Mouse (Mus musculus): ENCODE measurements around the gene Fry. TPM values are rescaled to one million over a fixed set of nuclear protein-coding genes. Genes with fewer than 3 reads are reported as not detected.

The Fry gene
- total and polyA plus RNA-seq, 3 experiments: 1.9 to 2.3 TPM; not detected in 1

DNA sequence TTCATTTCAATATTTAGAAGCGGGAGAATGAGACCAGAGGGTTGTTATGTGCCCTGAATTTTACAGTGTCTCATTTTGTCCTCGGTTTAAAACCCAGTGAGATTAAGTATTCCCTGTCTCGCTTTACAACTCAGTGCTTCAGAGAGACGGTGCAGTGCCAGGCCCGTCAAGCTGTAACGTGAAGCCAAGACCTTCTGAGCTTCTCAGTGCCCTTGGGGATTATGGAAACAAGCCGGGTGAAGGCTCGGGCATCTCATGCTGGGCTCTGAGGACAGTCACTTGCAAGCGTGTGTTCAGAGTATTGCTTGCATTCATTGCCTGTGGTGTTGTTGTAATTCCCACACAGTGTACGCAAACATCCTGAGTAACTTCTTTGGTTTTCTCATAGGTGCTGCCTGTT is 218.0 kb downstream of the Fry start:
- H3K79me2 ChIP-seq (ENCODE audit: control insufficient read depth, insufficient read depth, low read length, poor library complexity): no peaks in the 10 kb centered on the region
- no peaks in the 10 kb centered on the region for H3K4me1 ChIP-seq (ENCODE audit: control insufficient read depth in 1 of 2, insufficient read depth in 2 of 2, low read length in 2 of 2)
- no peaks in the 10 kb centered on the region for H3K36me3 ChIP-seq (ENCODE audit: control insufficient read depth in 1 of 2, insufficient read depth in 2 of 2, low read length in 2 of 2)
- H3K27ac ChIP-seq (ENCODE audit: control insufficient read depth, low read depth, low read length): no peak overlapping the region
- no peak for TF ChIP-seq TBP (IDR thresholded peaks at IDR 0.05; ENCODE audit: low read depth, low read length)
- H3K9ac ChIP-seq (ENCODE audit: control insufficient read depth, low read depth, low read length, poor library complexity, severe bottlenecking): no peak overlapping the region
- no peak for DNase-seq (ENCODE audit: low read depth, low spot score)
- no peak overlapping the region for H3K4me3 ChIP-seq (ENCODE audit: control insufficient read depth in 1 of 2, insufficient read depth in 1 of 2, low read depth in 2 of 2, low read length in 2 of 2)
- H3K9me3 ChIP-seq (replicated peaks; ENCODE audit: insufficient read depth, low read length): no peaks in the 10 kb centered on the region
- H3K27me3 ChIP-seq (ENCODE audit: control insufficient read depth in 1 of 2, insufficient read depth in 2 of 2, low read length in 2 of 2): no peaks in the 10 kb centered on the region

DNA sequence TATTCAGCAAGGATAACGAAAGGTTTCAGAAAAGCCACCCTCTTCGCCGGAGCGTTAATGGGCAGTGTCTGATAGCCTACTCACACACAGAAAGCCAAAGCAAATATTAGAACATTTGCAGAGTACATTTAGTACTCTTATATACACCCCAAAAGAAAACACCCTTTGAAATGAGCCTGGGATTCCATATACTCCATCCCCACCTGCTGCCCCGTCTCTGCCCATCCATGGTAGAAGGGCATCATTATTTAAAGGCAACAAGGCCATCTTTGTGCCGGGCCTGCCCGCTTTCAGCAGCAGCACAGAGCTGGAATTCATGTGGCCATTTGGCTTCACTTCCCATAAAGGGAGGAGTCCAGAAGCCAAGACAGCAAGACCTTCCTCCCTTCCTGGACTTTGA is 219.3 kb downstream of the Fry start:
- Histone ChIP-seq H3K27me3 (ENCODE audit: control insufficient read depth in 1 of 2, insufficient read depth in 2 of 2, low read length in 2 of 2) (no peaks in the 10 kb centered on the region), H3K9me3 (replicated peaks; ENCODE audit: insufficient read depth, low read length) (no peaks in the 10 kb centered on the region), H3K27ac (ENCODE audit: control insufficient read depth, low read depth, low read length) (no peak overlapping the region), H3K4me3 (ENCODE audit: control insufficient read depth in 1 of 2, insufficient read depth in 1 of 2, low read depth in 2 of 2, low read length in 2 of 2) (no peak overlapping the region), H3K9ac (ENCODE audit: control insufficient read depth, low read depth, low read length, poor library complexity, severe bottlenecking) (no peak overlapping the region), H3K36me3 (ENCODE audit: control insufficient read depth in 1 of 2, insufficient read depth in 2 of 2, low read length in 2 of 2) (no peaks in the 10 kb centered on the region), H3K79me2 (ENCODE audit: control insufficient read depth, insufficient read depth, low read length, poor library complexity) (no peaks in the 10 kb centered on the region), H3K4me1 (ENCODE audit: control insufficient read depth in 1 of 2, insufficient read depth in 2 of 2, low read length in 2 of 2) (no peaks in the 10 kb centered on the region)
- no peak for TF ChIP-seq MXI1 (IDR thresholded peaks at IDR 0.05; ENCODE audit: low read depth, low read length)
- TF ChIP-seq POLR2A (IDR thresholded peaks at IDR 0.05; ENCODE audit: control insufficient read depth in 1 of 2, insufficient read depth in 1 of 2, low read depth in 1 of 2, low read length in 2 of 2, poor library complexity in 1 of 2): no peak
- no peak for TF ChIP-seq BHLHE40 (IDR thresholded peaks at IDR 0.05; ENCODE audit: borderline replicate concordance, low read depth, low read length)
- no peak for DNase-seq (ENCODE audit: low read depth, low spot score)

DNA sequence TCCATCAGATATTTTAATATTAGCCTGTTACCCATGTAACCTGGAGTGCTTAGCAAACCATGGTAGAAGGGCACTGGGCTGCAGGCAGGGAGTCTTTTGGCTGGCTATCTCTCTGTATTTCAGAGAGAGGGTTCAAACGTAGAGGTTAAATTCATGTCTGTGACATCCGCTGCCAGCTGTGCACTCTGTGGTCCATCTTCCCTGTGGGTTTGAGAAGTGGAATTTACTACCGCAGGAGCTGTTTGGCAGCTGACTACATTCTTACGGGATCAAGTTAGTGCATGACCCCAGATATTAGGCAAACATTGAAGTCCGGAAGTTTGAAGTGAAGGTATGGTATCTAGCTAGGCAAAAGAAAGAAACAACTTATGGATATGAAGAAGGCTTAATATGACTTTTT is 222.5 kb downstream of the Fry start:
- no peak overlapping the region for H3K27ac ChIP-seq (ENCODE audit: control insufficient read depth, low read depth, low read length)

More for the DNA sequence above, 222.5 kb downstream of the Fry start:
- H3K27me3 ChIP-seq (ENCODE audit: control insufficient read depth in 1 of 2, insufficient read depth in 2 of 2, low read length in 2 of 2): no peaks in the 10 kb centered on the region
- no peak overlapping the region for H3K4me3 ChIP-seq (ENCODE audit: control insufficient read depth in 1 of 2, insufficient read depth in 1 of 2, low read depth in 2 of 2, low read length in 2 of 2)
- no peaks in the 10 kb centered on the region for H3K4me1 ChIP-seq (ENCODE audit: control insufficient read depth in 1 of 2, insufficient read depth in 2 of 2, low read length in 2 of 2)
- TF ChIP-seq MAFK (IDR thresholded peaks at IDR 0.05; ENCODE audit: borderline replicate concordance, low read depth, low read length): no peak
- no peak for TF ChIP-seq ZNF384 (IDR thresholded peaks at IDR 0.05; ENCODE audit: low read depth, low read length)
- no peak for TF ChIP-seq EP300 (IDR thresholded peaks at IDR 0.05; ENCODE audit: low read depth in 1 of 2, low read length in 2 of 2)
- TF ChIP-seq ZKSCAN1 (IDR thresholded peaks at IDR 0.05; ENCODE audit: low read depth, low read length): no peak
- no peak for TF ChIP-seq ELF1 (IDR thresholded peaks at IDR 0.05; ENCODE audit: low read depth, low read length)
- TF ChIP-seq BHLHE40 (IDR thresholded peaks at IDR 0.05; ENCODE audit: borderline replicate concordance, low read depth, low read length): no peak
- no peak for TF ChIP-seq USF2 (IDR thresholded peaks at IDR 0.05; ENCODE audit: borderline replicate concordance in 1 of 2, insufficient read depth in 1 of 2, low read depth in 1 of 2, low read length in 2 of 2)
- no peak for TF ChIP-seq USF1 (IDR thresholded peaks at IDR 0.05; ENCODE audit: low read depth, low read length)
- TF ChIP-seq SMC3 (IDR thresholded peaks at IDR 0.05; ENCODE audit: low read depth, low read length): no peak
- TF ChIP-seq MXI1 (IDR thresholded peaks at IDR 0.05; ENCODE audit: low read depth, low read length): no peak
- no peak for TF ChIP-seq UBTF (IDR thresholded peaks at IDR 0.05; ENCODE audit: borderline replicate concordance, insufficient read depth, low read depth, low read length)
- TF ChIP-seq MAX (IDR thresholded peaks at IDR 0.05; ENCODE audit: low read length): no peak
- no peak for TF ChIP-seq RAD21 (IDR thresholded peaks at IDR 0.05; ENCODE audit: low read depth, low read length)
- no peak for TF ChIP-seq POLR2AphosphoS5 (IDR thresholded peaks at IDR 0.05; ENCODE audit: borderline replicate concordance, low read depth, low read length)
- no peak for TF ChIP-seq MAZ (IDR thresholded peaks at IDR 0.05; ENCODE audit: low read depth, low read length)
- TF ChIP-seq ETS1 (IDR thresholded peaks at IDR 0.05; ENCODE audit: low read depth, low read length): no peak
- no peak for TF ChIP-seq TBP (IDR thresholded peaks at IDR 0.05; ENCODE audit: low read depth, low read length)
- TF ChIP-seq MYC (IDR thresholded peaks at IDR 0.05; ENCODE audit: low read depth, low read length): no peak
- TF ChIP-seq E2F4 (IDR thresholded peaks at IDR 0.05; ENCODE audit: borderline replicate concordance, low read depth, low read length): no peak
- no peak for TF ChIP-seq MEF2A (IDR thresholded peaks at IDR 0.05; ENCODE audit: extremely low read depth, insufficient replicate concordance, low read depth, low read length, poor library complexity, severe bottlenecking)
- no peaks in the 10 kb centered on the region for H3K79me2 ChIP-seq (ENCODE audit: control insufficient read depth, insufficient read depth, low read length, poor library complexity)
- H3K9me3 ChIP-seq (replicated peaks; ENCODE audit: insufficient read depth, low read length): no peaks in the 10 kb centered on the region
- no peaks in the 10 kb centered on the region for H3K36me3 ChIP-seq (ENCODE audit: control insufficient read depth in 1 of 2, insufficient read depth in 2 of 2, low read length in 2 of 2)
- no peak for DNase-seq (ENCODE audit: low read depth, low spot score)
- H3K9ac ChIP-seq (ENCODE audit: control insufficient read depth, low read depth, low read length, poor library complexity, severe bottlenecking): no peak overlapping the region
